Mouse (Mus musculus) small intestine, adult 2 months (tissue): Measurements from ENCODE around the gene Tex19.2. TPM values are rescaled to one million over a fixed set of nuclear protein-coding genes. Genes with fewer than 3 reads are reported as not detected.
"Not testable (repeated sequence)": the region's sequence is repeated elsewhere in the genome, so short reads cannot be mapped to it uniquely, and the experiment has no call there.

Source experiments
- H3K27ac ChIP-seq: fragments of 200-500 bp; 2 replicates; pipeline ENCODE4 v1.5.1; 2012; ENCODE audit warnings: low read depth, low read length, control low read depth, inconsistent platforms; ENCODE audit not compliant: insufficient read depth
- H3K27me3 ChIP-seq: fragments of 200-500 bp; 2 replicates; pipeline ENCODE4 v1.6.1; 2012; ENCODE audit warnings: mild to moderate bottlenecking, moderate library complexity, low read length, inconsistent platforms; ENCODE audit not compliant: control insufficient read depth, insufficient read depth
- H3K36me3 ChIP-seq: fragments of 200-500 bp; 2 replicates; pipeline ENCODE4 v1.6.1; 2012; ENCODE audit warnings: mild to moderate bottlenecking, low read length, control low read depth, inconsistent platforms; ENCODE audit not compliant: control insufficient read depth, insufficient read depth
- H3K4me1 ChIP-seq: fragments of 200-500 bp; 2 replicates; pipeline ENCODE4 v1.6.1; 2012; ENCODE audit warnings: low read length, inconsistent platforms, mixed read lengths; ENCODE audit not compliant: control insufficient read depth, insufficient read depth, insufficient read length
- H3K4me3 ChIP-seq: fragments of 200-500 bp; 2 replicates; pipeline ENCODE4 v1.5.1; 2012; ENCODE audit warnings: low read depth, mild to moderate bottlenecking, control low read depth, inconsistent platforms, low read length, moderate library complexity
- CTCF ChIP-seq: fragments of 200-500 bp; IDR thresholded peaks from 2 replicates; pipeline ENCODE4 v1.5.1; 2012; ENCODE audit warnings: low read depth, mild to moderate bottlenecking, control low read depth, inconsistent platforms, low read length, moderate library complexity, mixed read lengths; ENCODE audit not compliant: insufficient replicate concordance, insufficient read length; ENCODE audit errors: extremely low read depth
- POLR2A ChIP-seq: fragments of 200-500 bp; IDR thresholded peaks from 2 replicates; pipeline ENCODE4 v1.6.1; 2012; ENCODE audit warnings: low read depth, mild to moderate bottlenecking, control low read depth, inconsistent platforms, low read length, moderate library complexity
- WGBS: fragments of 180-500 bp; shearing (Covaris S2); methylation state at CpG from one replicate; pipeline ENCODE4 v1.1.7; 2018; 5-methylcytosine and 5-hydroxymethylcytosine counted together
- polyA plus RNA-seq: library from polyadenylated mRNA; depleted of rRNA; stranded (reverse); fragments of >200 nt; gene quantifications from 2 replicates; pipeline ENCODE4 v1.2.3, GENCODE M21; 2012; rRNA removed

Gene Tex19.2
- polyA plus RNA-seq, 1 experiment = not detected

DNA sequence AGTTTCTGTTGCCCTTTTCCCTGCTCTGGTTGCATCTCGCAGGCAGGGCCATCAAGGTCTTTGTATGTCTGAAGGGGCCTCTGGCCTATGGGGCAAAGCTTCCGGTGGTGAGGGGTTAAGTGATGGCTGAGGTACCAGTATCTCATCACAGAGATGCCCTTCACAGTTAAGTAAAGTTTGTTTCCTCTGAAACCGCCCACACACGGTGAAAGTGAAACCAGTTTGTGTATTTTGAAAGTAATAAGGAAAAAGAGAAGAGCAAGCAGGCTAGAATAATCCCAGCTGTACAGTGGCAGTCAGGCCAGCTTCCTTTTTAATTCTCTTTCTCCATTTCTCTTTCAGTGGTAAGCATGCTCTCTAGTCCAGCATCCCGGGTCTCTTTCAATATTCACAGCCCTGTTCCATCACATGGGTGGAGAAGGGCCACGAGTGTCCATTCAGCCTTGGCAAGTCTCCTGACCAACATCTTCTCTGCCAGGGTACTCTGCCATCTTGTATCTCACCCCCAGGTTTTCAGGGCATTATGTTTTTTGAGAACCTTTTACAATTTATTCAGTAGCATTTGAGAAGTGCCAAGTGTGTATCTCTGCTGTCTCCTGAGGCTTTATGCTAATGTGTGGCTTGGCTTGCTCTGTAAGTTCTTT lies 35.5 kb downstream of the Tex19.2 start:
- TF ChIP-seq CTCF = no peak
- TF ChIP-seq POLR2A = no peak
- Histone ChIP-seq H3K4me1 (peaks cover 32% of the 10 kb centered on the region; the same call in 1 of the 2 replicates), H3K27me3 (no peaks in the 10 kb centered on the region), H3K4me3 (no peak overlapping the region), H3K36me3 (no peaks in the 10 kb centered on the region), H3K27ac (peak overlapping the region; percentile 83)
- WGBS = 7% methylated on average over 6 of the region's 6 CpGs

DNA sequence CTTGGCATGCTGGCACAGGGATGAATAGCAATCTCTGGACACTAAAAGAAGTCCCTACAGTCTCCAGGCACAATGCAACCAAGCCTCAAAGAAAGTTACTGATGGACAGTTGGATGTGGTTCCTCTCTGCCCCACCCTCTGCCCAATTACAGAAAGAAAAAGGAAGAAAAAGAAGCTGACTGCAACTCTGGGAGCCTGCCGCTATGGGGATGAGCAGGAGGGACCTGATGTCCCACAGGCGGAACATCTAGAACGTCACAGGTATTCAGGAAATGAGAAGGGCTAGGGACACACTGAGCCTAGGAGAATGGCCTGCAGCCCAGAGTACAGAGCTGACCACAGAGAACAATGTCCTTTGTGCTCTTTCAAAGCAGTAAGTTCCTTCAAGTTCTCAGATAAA lies 36.2 kb downstream of the Tex19.2 start:
- no peaks in the 10 kb centered on the region for H3K27me3 ChIP-seq
- peaks cover 28% of the 10 kb centered on the region; the same call in 1 of the 2 replicates for H3K4me1 ChIP-seq
- no peak for TF ChIP-seq CTCF
- no peak for TF ChIP-seq POLR2A
- no peak overlapping the region for H3K4me3 ChIP-seq
- 72% methylated on average over 3 of the region's 3 CpGs for WGBS
- peak overlapping the region; percentile 70 for H3K27ac ChIP-seq
- H3K36me3 ChIP-seq = no peaks in the 10 kb centered on the region

DNA sequence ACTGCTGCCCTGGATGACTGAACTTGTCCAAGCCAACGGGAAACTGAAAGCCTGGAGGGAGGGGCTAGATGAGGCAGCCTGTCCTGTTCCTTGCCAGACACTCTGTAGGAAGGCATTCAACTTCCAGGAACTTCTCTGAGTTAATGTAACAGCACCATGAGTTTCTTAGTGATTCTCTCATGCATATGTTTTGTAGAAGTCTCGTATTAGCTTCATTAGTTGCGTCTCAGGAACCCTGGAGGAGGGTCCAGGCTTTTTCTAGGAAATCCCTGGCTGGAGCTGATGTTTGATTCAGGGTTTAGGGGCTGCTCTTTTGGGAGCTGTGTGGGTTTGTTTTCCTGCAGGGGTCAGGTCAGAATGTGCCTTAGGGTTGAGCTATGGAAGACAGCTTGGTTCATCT lies 37.4 kb downstream of the Tex19.2 start, which contains the start of gene Sectm1a:
Gene Sectm1a, minus strand, starts transcription at position 101 of the 400 bp plus-strand sequence.
- no peak within 1 kb of the TSS for H3K4me3 ChIP-seq
- no peak for TF ChIP-seq POLR2A
- TF ChIP-seq CTCF = no peak
- no peaks in the 10 kb centered on the region for H3K27me3 ChIP-seq
- peaks cover 24% of the 10 kb centered on the region; the same call in 1 of the 2 replicates for H3K4me1 ChIP-seq
- 66% methylated on average over 3 of the region's 3 CpGs for WGBS
- no peaks in the 10 kb centered on the region for H3K36me3 ChIP-seq
- no peak within 1 kb of the TSS for H3K27ac ChIP-seq

DNA sequence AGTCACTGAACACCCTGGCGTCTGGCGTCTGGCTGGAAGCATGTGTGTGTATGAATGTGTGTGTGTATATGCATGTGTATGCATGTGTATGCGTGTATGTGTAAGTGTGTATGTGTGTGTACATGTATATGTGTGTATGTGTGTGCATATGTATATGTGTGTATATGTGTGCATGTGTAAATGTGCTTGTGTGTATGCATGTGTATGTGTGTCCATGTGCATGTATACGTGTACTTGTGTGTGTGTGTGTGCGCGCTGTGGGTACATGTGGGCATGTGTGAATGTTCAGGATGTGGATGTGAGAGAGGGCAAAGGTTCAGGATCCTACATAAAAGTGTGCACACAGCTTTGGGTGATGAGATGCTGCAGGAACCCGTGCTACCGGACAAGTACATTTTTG lies 38.1 kb downstream of the Tex19.2 start:
- TF ChIP-seq POLR2A = no peak
- TF ChIP-seq CTCF = no peak
- Histone ChIP-seq H3K27ac (no peak overlapping the region), H3K4me1 (peaks cover 21% of the 10 kb centered on the region; the same call in 1 of the 2 replicates), H3K4me3 (no peak overlapping the region), H3K27me3 (no peaks in the 10 kb centered on the region), H3K36me3 (no peaks in the 10 kb centered on the region)
- 95% methylated on average over 8 of the region's 8 CpGs for WGBS

- TF ChIP-seq CTCF (no peak), POLR2A (no peak)
- Histone ChIP-seq H3K27ac (no peak overlapping the region), H3K4me3 (no peak overlapping the region), H3K36me3 (no peaks in the 10 kb centered on the region), H3K27me3 (no peaks in the 10 kb centered on the region), H3K4me1 (no peaks in the 10 kb centered on the region)
- WGBS = 76% methylated on average over 5 of the region's 5 CpGs
Measured at GRCm38 (mm10) chr11:121075655-121076054, 42.8 kb downstream of the Tex19.2 start.

GRCm38 (mm10) chr11:121069662-121070061 lies 48.8 kb downstream of the Tex19.2 start:
- H3K4me1 ChIP-seq, H3K4me3 ChIP-seq, H3K27ac ChIP-seq, H3K27me3 ChIP-seq, H3K36me3 ChIP-seq: not testable (repeated sequence)
- 94% methylated on average over 12 of the region's 16 CpGs for WGBS

DNA sequence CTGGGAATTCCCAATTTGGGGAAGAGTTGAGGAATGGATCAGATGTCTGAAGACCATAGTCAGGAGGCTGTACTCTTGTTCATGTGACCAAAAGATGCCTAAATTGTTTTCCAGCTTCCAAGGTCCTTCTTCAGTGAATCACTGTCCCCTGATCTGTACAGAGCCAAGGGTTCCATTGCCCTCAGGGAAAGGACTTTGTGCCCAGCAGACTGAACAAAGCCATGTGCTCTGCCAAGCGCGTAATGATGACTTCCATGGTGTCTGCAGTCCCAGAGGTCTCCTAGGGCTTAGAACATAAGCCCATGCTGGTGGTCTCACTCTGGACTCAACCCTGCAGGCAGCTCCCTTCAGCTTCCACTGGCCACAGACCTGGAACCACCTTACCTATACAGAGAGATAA lies 50.6 kb downstream of the Tex19.2 start:
- no peaks in the 10 kb centered on the region for H3K36me3 ChIP-seq
- WGBS = 79% methylated on average over 2 of the region's 2 CpGs
- H3K4me1 ChIP-seq = peaks cover 12% of the 10 kb centered on the region; the same call in 1 of the 2 replicates
- H3K27me3 ChIP-seq = no peaks in the 10 kb centered on the region
- H3K27ac ChIP-seq = peak overlapping the region; percentile 17; the same call in 1 of the 2 replicates
- TF ChIP-seq CTCF = no peak
- TF ChIP-seq POLR2A = no peak
- no peak overlapping the region for H3K4me3 ChIP-seq

Other genes starting within 250 kb of the Tex19.2 start
- 0.43 and 0.84 TPM in 2 replicates for gene Ccdc57, start 185.8 kb downstream of the Tex19.2 start, polyA plus RNA-seq
- gene Slc16a3, start 170.2 kb downstream of the Tex19.2 start, polyA plus RNA-seq = 56.8 and 68.9 TPM in 2 replicates
- gene Csnk1d, start 127.3 kb downstream of the Tex19.2 start, polyA plus RNA-seq = 26.5 and 60.8 TPM in 2 replicates
- 41.0 and 57.7 TPM in 2 replicates for gene Cd7, start 79.3 kb downstream of the Tex19.2 start, polyA plus RNA-seq
- gene Sectm1b, start 55.1 kb downstream of the Tex19.2 start, polyA plus RNA-seq = 152 and 325 TPM in 2 replicates
- gene Sectm1a, start 37.5 kb downstream of the Tex19.2 start, polyA plus RNA-seq = 1.4 and 4.1 TPM in 2 replicates
- not detected in 2 replicates for gene Tex19.1, start 27.5 kb upstream of the Tex19.2 start, polyA plus RNA-seq
- not detected in 2 replicates for gene Uts2r, start 41.6 kb upstream of the Tex19.2 start, polyA plus RNA-seq
- 12.5 and 27.9 TPM in 2 replicates for gene Hexdc, start 85.8 kb upstream of the Tex19.2 start, polyA plus RNA-seq
- 8.6 and 13.1 TPM in 2 replicates for gene Ogfod3, start 86.0 kb upstream of the Tex19.2 start, polyA plus RNA-seq
- 16.4 and 20.8 TPM in 2 replicates for gene Cybc1, start 110.6 kb upstream of the Tex19.2 start, polyA plus RNA-seq
- gene Narf, start 118.6 kb upstream of the Tex19.2 start, polyA plus RNA-seq = 15.3 and 23.9 TPM in 2 replicates
- gene Foxk2, start 141.3 kb upstream of the Tex19.2 start, polyA plus RNA-seq = 22.4 and 23.6 TPM in 2 replicates
- gene Wdr45b, start 235.8 kb upstream of the Tex19.2 start, polyA plus RNA-seq = 17.6 and 26.4 TPM in 2 replicates